Mouse (Mus musculus): ENCODE data around the gene Gm5134.
"Not testable (repeated sequence)": the region's sequence is repeated elsewhere in the genome, so short reads cannot be mapped to it uniquely, and the experiment has no call there.

The Gm5134 gene

DNA sequence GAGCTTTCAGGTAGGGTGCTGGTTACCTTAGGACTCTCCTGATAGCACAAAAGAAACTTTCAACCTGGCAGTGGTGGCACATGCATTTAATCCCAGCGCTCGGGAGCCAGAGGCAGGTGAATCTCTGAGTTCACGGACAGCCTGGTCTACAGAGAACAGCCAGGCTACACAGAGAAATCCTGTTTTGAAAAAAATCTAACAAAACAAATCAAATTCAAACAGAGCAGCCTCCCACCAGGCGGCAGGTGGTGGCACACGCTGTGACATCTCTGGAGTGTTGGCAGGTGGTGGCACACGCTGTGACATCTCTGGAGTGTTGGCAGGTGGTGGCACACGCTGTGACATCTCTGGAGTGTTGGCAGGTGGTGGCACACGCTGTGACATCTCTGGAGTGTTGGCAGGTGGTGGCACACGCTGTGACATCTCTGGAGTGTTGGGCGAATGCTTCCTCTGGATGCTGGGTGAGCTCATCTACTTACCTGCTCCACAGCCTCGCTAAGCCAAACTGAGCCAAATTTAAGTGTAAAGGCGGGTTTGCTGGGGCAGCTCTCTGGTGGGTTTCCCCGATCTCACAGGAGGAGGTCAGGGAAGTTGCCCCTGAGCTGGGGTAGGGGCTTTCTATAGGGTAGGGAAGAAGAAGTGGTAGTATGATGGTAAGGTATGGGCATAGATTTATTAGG is 40.4 kb downstream of the Gm5134 start:
- DNase-seq (ENCODE audit: low read depth, low spot score), result not testable (repeated sequence)

DNA sequence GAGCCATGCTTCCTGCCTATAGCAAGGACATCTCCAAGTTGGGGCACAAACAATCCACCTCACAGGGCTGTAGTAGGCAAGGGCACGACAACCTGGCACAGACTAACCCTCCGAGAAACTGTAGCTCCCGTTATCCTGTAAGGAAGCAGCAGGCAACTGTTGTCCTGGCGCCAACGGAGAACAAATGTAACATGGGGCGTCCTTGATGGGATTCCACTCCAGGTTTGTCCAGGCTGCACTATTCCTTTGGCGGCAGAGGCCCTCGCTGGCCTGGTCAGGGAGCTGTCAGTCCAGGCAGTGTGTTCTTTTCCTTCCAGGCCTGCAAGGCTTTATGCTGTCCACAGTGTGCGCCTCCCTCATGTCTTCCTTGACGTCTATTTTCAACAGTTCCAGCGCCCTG is 41.1 kb downstream of the Gm5134 start:
- DNase-seq (ENCODE audit: low read depth, low spot score), result no peak

DNA sequence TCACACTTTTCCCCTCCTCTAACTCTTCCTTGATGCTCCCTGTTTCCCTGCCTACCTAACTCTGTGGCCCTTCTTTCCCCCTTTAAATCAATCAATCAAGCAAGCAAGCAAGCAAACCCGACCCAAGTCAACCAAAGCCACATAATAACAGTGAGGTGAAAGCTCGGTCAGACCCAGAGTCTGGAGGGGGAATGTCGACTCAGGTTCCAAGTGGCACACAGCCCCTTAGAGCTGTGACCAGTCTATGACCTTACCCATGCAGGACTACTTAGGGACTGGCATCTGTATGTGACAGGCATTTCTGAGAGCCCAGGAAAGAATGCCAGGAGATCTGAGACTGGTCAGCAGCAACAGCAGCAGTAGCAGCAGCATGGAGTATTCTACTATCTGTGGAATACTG is 42.0 kb downstream of the Gm5134 start:
- DNase-seq (ENCODE audit: low read depth, low spot score), result no peak

DNA sequence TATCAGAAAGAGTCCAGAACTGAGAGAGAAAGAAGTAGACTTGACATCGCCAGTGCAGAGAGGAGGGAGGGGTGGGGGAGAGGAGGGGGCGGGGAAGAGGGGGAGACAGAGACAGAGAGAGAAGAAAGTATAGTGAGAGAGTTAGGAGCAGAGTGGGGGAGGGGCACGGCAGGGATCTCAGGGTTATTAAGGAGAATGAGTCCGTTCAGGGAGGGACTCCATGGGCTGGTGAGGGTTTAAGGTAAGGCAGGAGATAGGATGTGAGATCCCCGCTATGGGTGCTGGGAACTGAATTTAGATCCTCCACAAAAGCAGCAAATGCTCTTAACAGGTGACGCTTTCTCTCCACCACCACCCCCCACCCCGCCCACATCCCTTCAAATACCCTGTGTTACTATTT is 46.8 kb downstream of the Gm5134 start:
- no peak for DNase-seq (ENCODE audit: low read depth, low spot score)

DNA sequence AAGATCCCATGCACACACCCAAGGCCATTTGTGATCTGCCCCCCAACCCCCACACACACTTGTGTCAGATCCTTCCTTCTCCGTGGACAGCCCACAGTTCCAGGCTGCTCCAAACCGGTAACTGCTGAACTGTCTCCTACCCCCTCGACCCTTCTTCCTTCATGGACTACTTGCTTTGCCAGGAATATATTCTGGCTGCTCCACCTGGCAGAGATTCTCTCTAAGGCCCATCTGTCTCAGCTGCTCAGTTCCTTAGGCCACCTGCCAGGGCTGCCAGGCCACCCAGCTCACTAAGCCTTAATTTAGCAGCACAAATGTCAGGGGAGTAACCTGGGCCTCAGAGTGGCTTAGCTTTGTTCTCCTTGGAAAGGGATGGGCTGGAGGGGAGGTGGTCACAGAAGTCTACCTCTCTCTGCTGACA is 47.8 kb downstream of the Gm5134 start:
- no peak for DNase-seq (ENCODE audit: low read depth, low spot score)

DNA sequence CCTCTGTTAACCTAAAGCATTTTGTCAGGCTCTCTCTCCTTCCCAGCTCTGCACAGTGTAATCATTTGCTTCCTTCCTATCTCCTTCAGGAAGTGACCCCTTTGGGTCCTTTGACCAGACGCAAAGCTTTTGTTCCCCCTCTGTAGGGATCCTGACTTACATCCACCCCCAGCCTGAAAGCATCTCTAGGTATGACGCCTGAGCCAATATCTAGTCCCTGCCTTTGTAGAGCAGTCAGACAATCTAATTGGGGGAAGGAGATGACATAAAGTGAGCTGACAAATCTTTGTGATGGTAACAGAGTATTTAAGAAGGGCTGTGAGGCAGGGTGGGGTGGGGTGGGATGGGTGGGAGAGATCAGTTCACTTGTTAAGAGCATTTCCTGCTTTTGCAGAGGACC is 48.3 kb downstream of the Gm5134 start:
- no peak for DNase-seq (ENCODE audit: low read depth, low spot score)

DNA sequence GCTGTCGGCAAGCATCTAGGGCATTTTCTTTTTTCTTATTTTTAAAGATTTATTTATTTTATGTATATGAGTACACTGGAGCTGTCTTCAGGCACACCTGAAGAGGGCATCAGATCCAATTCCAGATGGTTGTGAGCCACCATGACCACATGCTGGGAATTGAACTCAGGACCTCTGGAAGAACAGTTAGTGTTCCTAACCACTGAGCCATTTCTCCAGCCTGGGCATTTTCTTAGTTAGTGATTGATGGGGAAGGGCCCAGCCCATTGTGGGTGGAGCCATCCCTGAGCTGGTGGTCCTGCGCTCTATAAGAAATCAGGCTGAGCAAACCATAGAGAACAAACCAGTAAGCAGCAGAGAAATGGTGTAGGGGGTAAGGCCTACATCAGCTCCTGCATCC is 48.9 kb downstream of the Gm5134 start:
- no peak for DNase-seq (ENCODE audit: low read depth, low spot score)

DNA sequence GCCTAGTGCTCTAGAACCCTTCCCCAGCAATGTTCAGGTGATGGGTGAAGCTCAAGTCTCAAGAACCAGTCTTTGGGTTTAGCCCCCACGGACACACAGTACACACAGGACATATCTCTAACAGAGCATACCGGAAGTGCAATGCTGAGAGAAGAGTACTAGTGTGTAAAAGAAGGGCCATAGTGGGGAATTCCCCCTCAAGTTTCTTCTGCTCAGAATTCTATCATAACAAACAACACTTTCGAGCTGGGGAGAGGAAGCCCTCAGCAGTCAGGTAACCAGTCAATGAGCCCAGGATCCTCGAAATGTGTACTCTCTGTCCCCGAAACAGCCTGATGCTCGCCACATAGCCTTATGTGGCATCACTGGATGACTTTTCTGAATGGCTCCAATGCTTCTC is 52.1 kb downstream of the Gm5134 start:
- no peak for DNase-seq (ENCODE audit: low read depth, low spot score)

DNA sequence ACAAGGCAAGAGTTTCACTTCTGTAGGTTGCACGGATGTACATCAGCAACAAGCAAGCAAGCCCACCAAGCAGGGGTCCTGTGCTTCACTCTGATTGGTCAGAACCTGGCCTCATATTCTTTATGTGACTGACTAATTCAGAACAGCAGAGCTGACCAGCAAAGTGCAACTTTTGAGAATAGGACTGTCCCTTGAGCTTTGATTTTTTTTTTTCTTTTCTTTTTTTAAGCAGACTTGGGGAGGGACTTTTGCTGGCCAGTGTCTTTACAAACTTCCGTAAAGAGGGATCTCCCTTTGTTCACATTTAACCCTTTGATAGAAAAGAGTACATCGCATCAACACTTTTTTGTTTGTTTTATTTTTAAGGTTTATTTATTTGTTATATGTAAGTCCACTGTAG is 55.5 kb downstream of the Gm5134 start:
- DNase-seq (ENCODE audit: low read depth, low spot score), result no peak

DNA sequence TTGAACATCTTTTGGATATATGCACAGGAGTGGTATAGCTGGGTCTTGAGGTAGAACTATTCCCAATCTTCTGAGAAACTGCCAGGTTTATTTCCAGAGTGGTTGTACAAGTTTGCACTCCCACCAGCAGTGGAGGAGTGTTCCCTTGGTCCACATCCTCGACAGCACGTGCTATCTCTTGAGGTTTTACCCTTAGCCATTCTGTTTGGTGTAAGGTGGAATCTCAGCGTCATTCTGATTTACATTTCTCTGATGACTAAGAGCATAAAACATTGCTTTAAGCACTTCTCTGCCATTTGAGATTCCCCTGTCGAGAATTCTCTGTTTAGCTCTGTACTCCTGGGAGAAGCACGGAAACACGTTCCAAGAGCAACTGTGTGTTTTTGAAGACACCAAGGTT is 58.6 kb downstream of the Gm5134 start:
- DNase-seq (ENCODE audit: low read depth, low spot score), result no peak

DNA sequence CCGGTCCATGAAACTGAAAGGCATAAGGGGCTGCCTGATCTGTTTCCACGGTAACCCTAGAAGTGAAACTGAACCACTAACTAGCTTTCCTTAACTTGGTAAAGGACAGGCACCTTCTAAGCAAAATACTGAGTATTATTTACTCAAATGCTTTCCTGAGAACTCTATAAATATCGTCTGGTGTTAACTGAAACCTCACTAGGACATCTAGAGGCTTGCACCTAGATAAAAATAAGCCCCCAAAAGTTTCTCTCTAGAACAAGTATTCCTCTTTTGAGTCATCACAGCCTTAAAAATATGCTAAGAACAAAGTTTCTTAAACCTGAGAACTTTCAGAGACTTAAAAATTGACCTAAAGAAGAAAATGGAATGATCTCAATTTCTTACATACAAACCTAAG is 62.6 kb downstream of the Gm5134 start:
- DNase-seq (ENCODE audit: low read depth, low spot score), result no peak

DNA sequence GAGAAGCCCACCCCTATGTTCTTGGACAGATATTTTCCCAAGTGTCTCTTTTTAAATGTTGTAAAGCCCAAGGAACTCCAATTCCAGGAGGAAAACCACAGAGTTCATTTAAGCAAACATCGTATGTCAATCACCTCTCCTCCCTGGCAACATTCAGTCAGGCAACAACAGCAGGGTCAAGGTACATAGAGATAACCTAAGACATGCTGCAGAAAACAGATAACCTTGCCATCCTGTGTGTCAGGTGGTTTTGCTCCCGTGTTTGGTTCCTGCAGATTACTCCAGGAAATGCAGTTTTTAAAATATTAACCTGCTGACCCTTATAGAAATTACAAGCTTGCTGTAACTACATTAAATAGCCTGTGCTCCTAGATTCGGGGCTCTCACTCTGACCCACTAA is 67.4 kb downstream of the Gm5134 start:
- no peak for DNase-seq (ENCODE audit: low read depth, low spot score)

DNA sequence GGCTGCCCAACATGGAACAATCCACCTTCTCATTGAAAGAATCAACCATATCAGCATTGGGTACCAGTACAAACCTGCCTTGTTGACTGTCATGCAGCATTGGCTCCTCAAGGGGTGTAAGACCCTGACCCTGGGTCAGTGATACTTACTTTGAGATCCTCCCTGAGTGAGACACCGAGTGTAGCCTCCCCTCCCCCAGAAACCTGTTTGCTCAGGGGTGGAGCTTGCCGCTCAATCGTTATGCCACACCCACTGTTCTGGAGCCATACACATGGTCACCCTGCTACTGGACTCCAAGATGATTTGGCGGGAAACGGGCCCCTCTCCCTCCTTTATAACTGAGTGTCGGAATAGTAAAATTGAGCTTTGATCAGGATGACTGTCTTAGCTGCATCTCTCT is 69.6 kb downstream of the Gm5134 start:
- DNase-seq (ENCODE audit: low read depth, low spot score), result no peak

DNA sequence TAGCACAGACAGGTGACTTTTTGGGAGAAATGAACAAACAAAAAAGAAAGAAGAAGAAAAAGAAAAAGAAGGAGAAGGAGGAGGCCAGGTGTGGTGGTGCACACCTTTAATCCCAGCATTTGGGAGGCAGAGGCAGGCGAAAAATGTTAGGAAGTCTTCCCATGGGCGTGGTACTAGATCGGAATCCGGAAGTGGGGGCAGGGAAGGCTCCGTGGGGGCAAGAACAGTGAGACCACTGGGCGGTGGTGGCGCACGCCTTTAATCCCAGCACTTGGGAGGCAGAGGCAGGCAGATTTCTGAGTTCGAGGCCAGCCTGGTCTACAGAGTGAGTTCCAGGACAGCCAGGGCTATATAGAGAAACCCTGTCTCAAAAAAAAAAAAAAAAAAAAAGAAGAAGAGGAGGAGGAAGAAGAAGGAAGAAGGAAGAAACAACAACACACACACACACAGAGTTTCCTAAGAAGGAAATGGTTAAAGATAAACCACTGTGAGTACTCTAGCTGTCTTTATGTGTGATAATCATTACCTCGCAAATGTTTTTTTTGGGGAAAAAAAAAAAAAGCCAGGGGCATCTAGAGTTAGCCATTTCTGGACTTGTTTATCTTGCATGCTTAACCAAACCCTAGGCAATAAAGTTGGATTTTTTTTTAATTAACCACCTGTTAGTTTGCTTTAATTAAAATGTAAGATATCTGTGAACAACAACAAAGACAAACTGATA is 71.3 kb downstream of the Gm5134 start:
- no peak for DNase-seq (ENCODE audit: low read depth, low spot score)

DNA sequence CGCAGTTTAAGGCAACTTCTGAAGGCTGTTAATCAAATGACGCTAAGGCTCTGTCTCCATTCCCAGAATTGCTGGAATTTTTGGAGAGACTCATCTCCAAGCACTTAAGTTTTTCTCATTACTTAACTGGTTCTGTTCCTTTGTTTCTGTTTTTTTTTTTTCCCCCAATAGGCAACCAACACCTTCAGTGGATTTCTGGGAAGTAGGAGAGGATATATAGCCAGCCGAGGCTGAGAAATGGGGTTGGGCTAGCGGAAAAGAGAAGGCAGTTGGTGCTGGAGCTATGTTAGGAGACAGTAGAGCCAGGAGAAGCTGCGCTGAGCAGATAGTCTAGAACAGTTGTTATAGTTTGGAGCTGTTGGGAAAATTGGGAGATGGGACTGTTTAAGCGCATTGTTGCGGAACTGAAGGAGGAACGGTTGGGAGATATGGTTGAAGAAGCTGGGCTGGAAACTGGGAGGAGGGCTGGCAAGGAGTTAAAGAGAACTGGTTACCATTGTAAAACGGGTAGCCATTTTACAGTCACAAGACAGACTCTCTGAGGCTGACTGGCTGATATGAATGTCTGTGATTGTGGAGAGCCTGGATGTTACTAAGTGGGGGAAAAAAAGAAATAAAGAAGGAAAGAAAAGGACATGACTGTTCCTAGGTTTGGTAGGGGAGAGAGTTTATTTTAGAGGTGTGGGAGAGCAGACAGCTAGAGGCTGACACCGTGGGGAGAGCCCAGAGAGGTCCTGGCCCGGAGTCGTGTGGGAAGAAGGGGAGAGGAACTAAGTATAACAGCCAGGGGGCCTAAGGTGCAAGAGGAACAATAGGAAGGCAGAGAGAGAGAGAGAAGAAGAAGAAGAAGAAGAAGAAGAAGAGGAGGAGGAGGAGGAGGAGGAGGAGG is 73.1 kb downstream of the Gm5134 start:
- DNase-seq (ENCODE audit: low read depth, low spot score), result no peak

DNA sequence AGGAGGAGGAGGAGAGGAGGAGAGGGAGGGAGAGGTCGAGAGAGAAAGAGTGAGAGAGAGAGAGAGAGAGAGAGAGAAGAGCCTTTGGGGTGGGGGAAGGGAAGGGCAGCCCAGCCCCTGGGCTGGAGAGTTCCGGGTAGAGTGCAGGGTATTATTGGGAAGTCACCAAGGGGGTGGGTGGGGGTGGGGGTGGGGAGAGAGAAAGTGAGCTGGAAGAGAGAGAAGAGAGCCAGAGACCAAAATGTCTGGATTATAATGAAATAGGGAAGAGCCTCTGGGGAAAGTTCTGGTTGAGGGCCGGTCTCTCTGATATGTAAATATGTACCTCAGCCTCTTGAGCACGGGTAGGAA is 73.7 kb downstream of the Gm5134 start:
- DNase-seq (ENCODE audit: low read depth, low spot score), result no peak

DNA sequence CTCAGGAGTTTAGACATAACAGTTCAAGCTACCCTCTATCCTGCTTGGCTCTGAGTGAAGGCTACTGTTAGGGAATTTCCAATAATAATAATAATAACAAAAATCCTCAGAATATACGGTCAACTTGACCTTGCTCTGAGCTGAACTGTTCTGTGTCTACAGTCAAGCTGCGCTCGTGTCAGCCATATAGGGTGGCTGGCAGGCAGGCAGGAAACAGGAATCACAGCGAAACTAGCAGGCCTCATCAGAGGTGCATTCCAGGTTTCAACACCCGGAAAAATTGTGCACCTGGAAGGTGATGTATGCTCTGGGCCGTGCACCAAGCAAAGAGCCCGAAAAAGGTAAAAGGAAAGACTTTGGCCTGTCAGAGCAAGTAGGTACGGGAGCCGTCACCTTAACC is 74.1 kb downstream of the Gm5134 start:
- DNase-seq (ENCODE audit: low read depth, low spot score), result no peak

DNA sequence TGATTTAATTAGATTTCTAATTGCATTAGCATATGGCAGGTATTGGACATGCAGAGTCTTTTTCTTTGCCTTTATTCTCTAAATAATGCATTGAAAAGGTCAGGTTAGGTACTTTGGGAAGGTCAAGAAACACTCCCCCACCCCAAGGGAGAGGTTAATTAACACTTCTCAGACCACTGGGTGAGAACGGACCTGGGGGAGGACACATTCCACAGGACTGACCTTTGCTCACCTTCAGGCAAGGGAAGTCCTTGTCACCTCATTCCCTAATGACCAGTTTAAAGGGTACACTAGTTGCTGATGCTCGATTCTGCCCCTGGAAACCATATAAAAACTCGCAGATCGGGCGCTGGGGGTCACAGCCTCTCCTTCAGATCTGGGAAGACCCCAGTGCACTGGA is 75.0 kb downstream of the Gm5134 start:
- no peak for DNase-seq (ENCODE audit: low read depth, low spot score)

DNA sequence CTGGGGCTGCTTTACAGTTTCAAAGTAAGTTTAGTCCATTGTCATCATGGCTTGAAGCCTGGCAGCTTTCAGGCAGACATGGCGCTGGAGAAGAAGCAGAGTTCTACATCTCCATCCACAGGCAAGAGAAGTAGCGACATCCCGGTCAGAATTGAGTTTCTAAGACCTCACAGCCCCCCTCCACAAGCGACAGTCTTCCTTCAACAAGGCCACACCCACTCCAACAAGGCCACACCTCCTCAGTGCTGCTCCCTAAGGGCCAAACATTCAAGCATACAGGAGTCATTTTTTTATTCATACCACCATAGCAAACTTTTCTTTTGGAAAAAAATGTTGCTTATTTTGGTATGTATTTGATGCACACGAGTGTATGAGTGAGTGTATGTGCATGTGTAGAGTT is 76.2 kb downstream of the Gm5134 start:
- DNase-seq (ENCODE audit: low read depth, low spot score), result no peak

DNA sequence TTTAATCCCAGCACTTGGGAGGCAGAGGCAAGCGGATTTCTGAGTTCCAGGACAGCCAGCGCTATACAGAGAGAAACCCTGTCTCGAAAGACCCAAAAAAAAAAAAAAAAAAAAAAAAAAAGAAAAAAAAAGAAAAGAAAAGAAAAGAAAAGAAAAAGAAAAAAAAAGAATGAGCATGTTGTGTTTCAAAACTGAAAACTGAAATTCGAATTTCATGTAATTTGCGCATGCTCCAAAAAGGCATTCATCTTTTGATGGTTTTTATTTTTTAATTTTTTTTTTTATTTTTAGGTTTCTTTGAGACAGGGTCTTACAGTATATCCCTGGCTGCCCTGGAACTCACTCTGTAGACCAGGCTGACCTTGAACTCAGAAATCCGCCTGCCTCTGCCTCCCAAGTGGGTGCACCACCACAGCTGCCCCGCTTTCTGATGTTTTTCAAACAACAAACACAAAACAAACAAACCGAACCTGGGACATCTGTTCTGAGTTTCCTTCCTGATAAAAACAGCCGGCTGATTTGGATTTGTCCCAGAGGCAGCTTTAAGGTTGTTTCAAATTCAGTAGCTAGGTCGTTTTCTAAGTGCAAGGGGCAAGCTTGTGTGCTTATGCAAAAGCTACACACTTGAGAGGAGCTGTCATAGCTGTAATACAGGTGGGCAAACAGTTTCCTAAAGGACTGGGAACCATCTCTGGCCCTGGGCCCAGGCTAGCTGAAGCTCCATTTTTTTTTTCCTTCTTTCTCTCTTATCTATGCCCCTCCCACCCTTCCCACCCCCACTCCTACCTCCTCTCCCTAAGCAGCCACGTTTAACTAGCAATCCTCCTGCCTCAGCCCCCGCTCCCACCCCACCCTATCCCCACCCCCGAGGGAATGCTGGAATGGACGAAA is 77.4 kb downstream of the Gm5134 start:
- no peak for DNase-seq (ENCODE audit: low read depth, low spot score)

DNA sequence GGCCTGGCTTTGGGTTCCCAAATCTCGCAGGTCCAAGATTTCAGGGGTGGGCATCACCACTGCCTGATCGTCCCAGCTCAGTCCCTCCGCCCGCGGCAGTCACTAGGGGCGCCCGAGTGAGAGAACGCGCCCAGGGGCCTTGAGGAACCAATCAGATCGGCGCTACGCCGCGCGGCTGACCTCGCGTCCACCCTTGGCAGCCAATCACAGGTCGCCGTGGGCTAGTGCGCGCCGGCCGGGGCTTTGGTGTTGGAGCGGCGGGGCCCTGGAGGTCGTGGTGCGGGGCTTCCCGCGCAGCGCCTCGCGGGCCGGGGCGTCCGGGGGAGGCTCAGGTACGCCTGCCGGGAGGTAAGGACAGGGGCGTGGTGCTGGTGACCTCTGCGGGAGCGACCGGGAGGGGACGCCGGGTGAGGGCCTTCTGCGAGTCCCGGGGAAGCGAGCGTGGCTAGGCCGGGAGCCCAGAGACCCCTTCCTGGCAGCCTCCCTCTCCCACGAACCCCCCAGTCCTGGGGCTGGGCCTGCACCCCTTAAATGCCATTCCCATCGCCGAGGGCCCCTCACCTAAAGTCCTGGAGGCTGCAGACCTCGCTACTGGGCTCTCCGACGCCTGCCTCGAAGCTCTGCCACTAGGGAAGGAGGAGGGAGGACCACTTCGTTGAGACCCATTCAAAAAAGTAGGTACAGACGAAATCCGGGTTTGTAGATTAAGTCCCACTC is 78.2 kb downstream of the Gm5134 start, which contains the start of gene Zfp280b:
Gene Zfp280b, plus strand, starts transcription at position 249 of the 717 bp plus-strand sequence.
- DNase-seq (ENCODE audit: low read depth, low spot score), result peak; percentile 97

Measured in mesoderm, embryonic 11.5 days (tissue).